Mouse (Mus musculus): Measurements from ENCODE around the gene Col9a2. TPM values are rescaled to one million over a fixed set of nuclear protein-coding genes. Genes with fewer than 3 reads are reported as not detected.
"Not testable (repeated sequence)": the region's sequence is repeated elsewhere in the genome, so short reads cannot be mapped to it uniquely, and the experiment has no call there.

The Col9a2 gene
- polyA plus RNA-seq, 1 experiment from 2014 or later = 5.9 TPM

DNA sequence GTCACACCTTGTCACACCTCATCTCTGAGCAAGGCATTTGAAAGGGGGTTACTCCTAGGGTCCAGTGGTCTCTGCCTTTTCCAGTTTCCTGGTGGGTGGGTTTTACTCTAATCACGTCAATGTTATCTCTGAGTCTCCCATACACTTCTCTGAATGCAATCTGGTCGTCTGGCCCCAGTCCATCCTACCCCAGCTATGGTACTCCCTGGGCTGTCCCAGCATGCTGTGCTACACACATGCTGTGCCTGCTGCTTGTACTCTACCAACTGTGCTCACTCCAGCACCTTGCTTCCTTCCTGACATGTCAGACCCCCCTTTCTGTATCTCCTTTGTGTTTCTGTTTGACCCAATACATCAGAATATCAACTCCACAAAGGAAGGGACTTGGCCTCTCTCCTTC, 17.8 kb downstream of the Col9a2 start:
- 53% methylated on average over 2 of the region's 2 CpGs for WGBS
- Histone ChIP-seq H3K4me1 (replicated peaks; ENCODE audit: control insufficient read depth, insufficient read depth, low read length) (no peaks in the 10 kb centered on the region), H3K27ac (ENCODE audit: low read length) (no peak overlapping the region), H3K4me2 (ENCODE audit: low read depth, low read length) (no peak overlapping the region), H3K4me3 (ENCODE audit: low read length) (no peak overlapping the region), H3K27me3 (ENCODE audit: control insufficient read depth, insufficient read depth, low read depth, low read length) (no peaks in the 10 kb centered on the region; the same call in 1 of the 2 replicates), H3K9me3 (ENCODE audit: control insufficient read depth, low read length) (no peaks in the 10 kb centered on the region), H3K36me3 (ENCODE audit: control insufficient read depth, insufficient read depth, low read length) (peaks cover 3% of the 10 kb centered on the region), H3K9ac (ENCODE audit: low read length) (no peak overlapping the region)
- no peak for ATAC-seq (ENCODE audit: low read depth)

DNA sequence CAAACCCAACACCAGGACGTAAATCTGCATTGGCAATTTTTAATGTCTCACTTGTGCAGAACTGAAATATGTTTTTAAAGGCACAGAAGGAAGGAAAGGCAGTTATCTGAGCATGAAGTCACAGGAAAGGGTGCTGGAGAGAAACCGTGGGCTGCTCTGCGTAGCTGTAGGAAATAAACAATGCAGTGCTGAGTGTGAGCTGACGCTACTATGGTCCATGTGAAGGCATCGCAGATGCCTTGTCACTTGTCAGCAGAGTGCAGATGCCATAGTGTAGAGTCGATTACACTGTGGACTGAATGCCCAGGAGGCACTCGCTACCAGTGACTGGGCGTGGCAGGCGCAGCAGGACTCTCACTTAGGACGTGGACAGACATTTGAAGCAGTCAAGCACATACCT, 20.0 kb downstream of the Col9a2 start:
- H3K4me3 ChIP-seq (ENCODE audit: low read length); H3K27ac ChIP-seq (ENCODE audit: low read length); H3K9ac ChIP-seq (ENCODE audit: low read length); H3K4me1 ChIP-seq (replicated peaks; ENCODE audit: control insufficient read depth, insufficient read depth, low read length); H3K9me3 ChIP-seq (ENCODE audit: control insufficient read depth, low read length); H3K36me3 ChIP-seq (ENCODE audit: control insufficient read depth, insufficient read depth, low read length); H3K27me3 ChIP-seq (ENCODE audit: control insufficient read depth, insufficient read depth, low read depth, low read length); H3K4me2 ChIP-seq (ENCODE audit: low read depth, low read length); ATAC-seq (ENCODE audit: low read depth): not testable (repeated sequence)
- WGBS = 78% methylated on average over 10 of the region's 10 CpGs

DNA sequence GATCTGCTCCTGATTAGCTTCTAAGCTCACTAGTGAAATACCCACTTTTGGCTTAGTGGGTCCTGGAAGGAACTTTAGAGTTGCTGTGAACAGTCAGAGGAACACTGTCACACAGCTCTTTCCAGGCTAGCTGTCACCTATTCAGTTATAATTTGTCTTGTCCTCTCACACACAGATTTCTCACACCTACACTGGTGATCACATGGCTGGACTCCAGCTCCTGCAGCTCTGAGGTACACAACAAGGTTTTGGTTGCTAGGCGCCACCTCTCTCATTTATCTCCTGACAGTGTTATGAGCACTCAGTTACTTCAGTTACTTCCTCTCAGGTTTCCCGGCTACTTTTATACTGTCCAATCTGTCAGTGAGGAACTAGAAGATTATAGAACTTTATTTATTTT, 26.2 kb downstream of the Col9a2 start:
- Histone ChIP-seq H3K4me3 (ENCODE audit: low read length) (no peak overlapping the region), H3K4me1 (replicated peaks; ENCODE audit: control insufficient read depth, insufficient read depth, low read length) (no peaks in the 10 kb centered on the region), H3K4me2 (ENCODE audit: low read depth, low read length) (no peak overlapping the region), H3K9me3 (ENCODE audit: control insufficient read depth, low read length) (no peaks in the 10 kb centered on the region), H3K36me3 (ENCODE audit: control insufficient read depth, insufficient read depth, low read length) (peaks cover 11% of the 10 kb centered on the region), H3K27ac (ENCODE audit: low read length) (no peak overlapping the region), H3K9ac (ENCODE audit: low read length) (no peak overlapping the region), H3K27me3 (ENCODE audit: control insufficient read depth, insufficient read depth, low read depth, low read length) (no peaks in the 10 kb centered on the region)
- 62% methylated on average over 2 of the region's 2 CpGs for WGBS
- ATAC-seq (ENCODE audit: low read depth) = no peak

DNA sequence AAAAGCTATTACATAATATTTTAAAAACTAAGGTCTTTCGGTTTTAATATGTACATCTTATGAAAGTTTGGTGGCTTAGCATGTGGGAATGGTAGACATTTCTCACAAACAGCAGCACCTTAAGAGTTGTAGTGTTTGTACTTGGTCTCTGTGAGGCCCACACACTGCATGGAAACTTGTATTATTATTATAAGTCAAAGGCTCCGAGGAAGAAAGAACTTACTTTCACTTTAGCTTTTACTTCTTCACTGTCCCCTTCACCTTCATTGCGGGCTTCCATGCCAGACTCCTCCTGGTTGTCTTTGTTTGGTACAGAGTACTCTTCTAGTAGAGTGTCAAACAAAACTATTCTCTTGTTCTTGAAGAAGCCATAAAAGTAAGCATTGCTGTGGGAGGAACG, 35.1 kb downstream of the Col9a2 start:
- no peaks in the 10 kb centered on the region for H3K9me3 ChIP-seq (ENCODE audit: control insufficient read depth, low read length)
- no peak overlapping the region for H3K4me3 ChIP-seq (ENCODE audit: low read length)
- no peaks in the 10 kb centered on the region for H3K27me3 ChIP-seq (ENCODE audit: control insufficient read depth, insufficient read depth, low read depth, low read length)
- WGBS = 88% methylated on average over 4 of the region's 4 CpGs
- no peak for ATAC-seq (ENCODE audit: low read depth)
- no peak overlapping the region for H3K27ac ChIP-seq (ENCODE audit: low read length)
- no peak overlapping the region for H3K9ac ChIP-seq (ENCODE audit: low read length)
- no peak overlapping the region for H3K4me2 ChIP-seq (ENCODE audit: low read depth, low read length)
- H3K4me1 ChIP-seq (replicated peaks; ENCODE audit: control insufficient read depth, insufficient read depth, low read length) = no peaks in the 10 kb centered on the region
- peaks cover 2% of the 10 kb centered on the region; the same call in 1 of the 2 replicates for H3K36me3 ChIP-seq (ENCODE audit: control insufficient read depth, insufficient read depth, low read length)

DNA sequence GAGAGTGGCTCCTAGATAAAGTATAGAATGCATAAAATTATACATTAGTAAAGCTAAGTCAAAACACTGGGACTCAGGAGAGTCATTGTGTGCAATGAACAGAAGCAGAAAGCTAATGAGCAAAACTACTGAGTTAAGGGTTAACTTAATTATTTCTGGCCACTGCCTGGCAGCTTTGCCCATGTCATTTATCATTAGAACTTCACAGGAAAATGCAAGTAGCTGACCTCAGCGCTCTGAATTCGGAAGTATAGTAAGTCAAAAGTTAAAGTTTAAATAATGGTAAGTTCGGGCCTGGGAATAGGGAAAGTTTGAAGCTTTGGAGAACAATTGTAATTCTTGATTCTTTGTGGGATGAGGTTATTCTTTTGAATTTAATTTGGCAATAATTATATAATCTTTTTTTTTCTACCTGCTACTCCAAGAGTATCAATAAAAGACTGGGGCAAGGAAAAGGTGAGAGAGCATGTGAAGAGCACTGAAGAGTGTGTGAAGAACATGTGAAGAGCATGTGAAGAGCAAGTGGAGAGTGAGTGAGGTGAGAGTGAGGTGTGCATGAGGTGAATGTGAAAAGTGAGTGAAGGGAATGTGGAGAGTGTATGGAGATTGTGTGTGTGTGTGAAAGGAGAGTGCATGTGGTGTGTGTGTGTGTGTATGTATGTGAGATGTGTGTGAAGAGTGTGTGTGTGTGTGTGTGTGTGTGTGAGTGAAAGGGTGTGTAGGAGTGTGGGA, 38.9 kb downstream of the Col9a2 start:
- Histone ChIP-seq H3K36me3 (ENCODE audit: control insufficient read depth, insufficient read depth, low read length) (peaks cover 5% of the 10 kb centered on the region), H3K9me3 (ENCODE audit: control insufficient read depth, low read length) (no peaks in the 10 kb centered on the region), H3K27ac (ENCODE audit: low read length) (no peak overlapping the region), H3K27me3 (ENCODE audit: control insufficient read depth, insufficient read depth, low read depth, low read length) (no peaks in the 10 kb centered on the region), H3K4me3 (ENCODE audit: low read length) (no peak overlapping the region), H3K4me2 (ENCODE audit: low read depth, low read length) (no peak overlapping the region), H3K4me1 (replicated peaks; ENCODE audit: control insufficient read depth, insufficient read depth, low read length) (no peaks in the 10 kb centered on the region), H3K9ac (ENCODE audit: low read length) (no peak overlapping the region)
- 64% methylated on average over 3 of the region's 3 CpGs for WGBS
- no peak for ATAC-seq (ENCODE audit: low read depth)

DNA sequence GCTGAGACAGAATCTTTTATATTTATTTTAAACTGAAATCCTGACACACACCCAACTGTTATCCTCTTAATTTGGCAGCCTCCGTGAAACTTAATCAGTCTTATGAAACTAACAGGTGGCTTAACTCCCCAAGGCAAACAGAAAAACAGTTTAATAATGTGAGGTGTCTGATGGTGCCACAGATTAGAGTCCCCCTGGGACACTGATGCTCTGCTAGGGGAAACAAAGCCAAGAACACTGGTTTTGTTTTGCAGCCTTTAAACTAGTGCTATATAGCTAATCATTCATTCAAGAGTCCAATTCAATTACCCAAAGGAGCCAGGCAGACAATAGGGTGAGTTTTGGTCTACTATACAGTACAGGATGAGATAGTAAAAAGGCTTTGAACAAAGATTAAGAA, 41.2 kb downstream of the Col9a2 start:
- no peak overlapping the region for H3K27ac ChIP-seq (ENCODE audit: low read length)
- ATAC-seq (ENCODE audit: low read depth) = no peak
- H3K27me3 ChIP-seq (ENCODE audit: control insufficient read depth, insufficient read depth, low read depth, low read length) = no peaks in the 10 kb centered on the region
- no peak overlapping the region for H3K9ac ChIP-seq (ENCODE audit: low read length)
- 92% methylated on average over 1 of the region's 1 CpGs for WGBS
- no peaks in the 10 kb centered on the region for H3K4me1 ChIP-seq (replicated peaks; ENCODE audit: control insufficient read depth, insufficient read depth, low read length)
- no peaks in the 10 kb centered on the region for H3K9me3 ChIP-seq (ENCODE audit: control insufficient read depth, low read length)
- H3K4me2 ChIP-seq (ENCODE audit: low read depth, low read length) = no peak overlapping the region
- peaks cover 12% of the 10 kb centered on the region for H3K36me3 ChIP-seq (ENCODE audit: control insufficient read depth, insufficient read depth, low read length)
- no peak overlapping the region for H3K4me3 ChIP-seq (ENCODE audit: low read length)

DNA sequence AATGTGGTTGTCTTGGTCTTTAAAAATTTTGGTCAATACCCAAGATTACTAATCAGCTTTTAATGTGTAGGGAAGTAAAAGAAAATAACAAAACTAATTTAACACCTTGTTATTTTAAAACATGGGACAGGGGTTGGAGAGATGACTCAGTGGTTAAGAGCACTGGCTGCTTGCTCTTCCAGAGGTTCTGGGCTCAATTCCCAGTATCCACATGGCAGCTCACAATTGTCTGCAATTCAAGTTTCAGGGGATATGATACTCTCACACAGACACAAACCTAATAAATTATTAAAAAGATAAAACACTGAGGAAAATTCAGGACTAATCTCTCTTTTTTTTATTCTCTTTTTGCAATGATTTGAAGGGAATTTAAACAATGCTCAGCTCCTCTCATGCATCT, 45.3 kb downstream of the Col9a2 start:
- Histone ChIP-seq H3K4me1 (replicated peaks; ENCODE audit: control insufficient read depth, insufficient read depth, low read length) (no peaks in the 10 kb centered on the region), H3K9me3 (ENCODE audit: control insufficient read depth, low read length) (no peaks in the 10 kb centered on the region), H3K36me3 (ENCODE audit: control insufficient read depth, insufficient read depth, low read length) (peaks cover 18% of the 10 kb centered on the region), H3K27me3 (ENCODE audit: control insufficient read depth, insufficient read depth, low read depth, low read length) (no peaks in the 10 kb centered on the region), H3K27ac (ENCODE audit: low read length) (no peak overlapping the region), H3K4me2 (ENCODE audit: low read depth, low read length) (no peak overlapping the region), H3K4me3 (ENCODE audit: low read length) (no peak overlapping the region), H3K9ac (ENCODE audit: low read length) (no peak overlapping the region)
- no peak for ATAC-seq (ENCODE audit: low read depth)

DNA sequence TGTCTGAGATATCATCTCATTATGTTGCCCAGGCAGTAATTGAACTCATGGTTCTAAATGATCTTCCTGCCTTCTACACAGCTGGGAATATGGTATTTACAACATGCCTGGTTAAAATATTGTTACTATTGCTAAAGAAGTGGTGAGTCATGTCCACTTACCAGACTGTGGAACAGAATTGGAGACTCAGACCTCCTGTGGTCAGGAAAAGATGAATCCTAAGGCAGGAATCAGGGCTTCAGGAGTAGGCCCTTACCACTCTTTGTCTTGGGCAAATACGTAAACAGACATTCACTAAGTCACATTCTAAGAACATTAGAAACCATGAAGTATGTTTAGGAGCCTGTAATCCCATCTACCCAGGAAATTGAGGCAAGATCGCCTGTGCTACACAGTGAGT, 49.5 kb downstream of the Col9a2 start:
- WGBS = 88% methylated on average over 2 of the region's 2 CpGs
- H3K4me3 ChIP-seq (ENCODE audit: low read length) = no peak overlapping the region
- H3K27me3 ChIP-seq (ENCODE audit: control insufficient read depth, insufficient read depth, low read depth, low read length) = no peaks in the 10 kb centered on the region
- H3K36me3 ChIP-seq (ENCODE audit: control insufficient read depth, insufficient read depth, low read length) = peaks cover 32% of the 10 kb centered on the region
- ATAC-seq (ENCODE audit: low read depth) = no peak
- H3K4me1 ChIP-seq (replicated peaks; ENCODE audit: control insufficient read depth, insufficient read depth, low read length) = no peaks in the 10 kb centered on the region
- no peaks in the 10 kb centered on the region for H3K9me3 ChIP-seq (ENCODE audit: control insufficient read depth, low read length)
- no peak overlapping the region for H3K9ac ChIP-seq (ENCODE audit: low read length)
- H3K4me2 ChIP-seq (ENCODE audit: low read depth, low read length) = no peak overlapping the region
- H3K27ac ChIP-seq (ENCODE audit: low read length) = no peak overlapping the region

DNA sequence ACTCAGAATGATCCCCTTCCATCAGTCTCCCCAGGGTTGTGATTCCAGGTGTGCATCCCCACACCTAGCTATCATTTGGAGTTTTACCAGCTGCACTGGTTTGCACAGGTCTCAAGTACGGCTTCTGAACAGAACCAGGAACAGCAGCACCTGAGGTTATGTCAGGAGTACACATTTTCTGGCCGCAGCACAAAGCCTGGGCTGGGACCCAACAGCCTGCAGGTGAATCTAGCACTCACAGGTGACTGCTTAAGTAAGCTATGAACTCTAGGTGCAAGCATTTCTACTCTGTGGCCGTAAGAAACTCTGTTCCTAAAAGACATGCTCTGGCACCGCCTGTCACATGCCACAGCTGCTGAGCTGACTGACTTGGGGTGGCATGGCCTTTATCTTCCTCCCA, 51.0 kb downstream of the Col9a2 start:
- ATAC-seq (ENCODE audit: low read depth) = no peak
- 88% methylated on average over 4 of the region's 4 CpGs for WGBS
- no peaks in the 10 kb centered on the region for H3K9me3 ChIP-seq (ENCODE audit: control insufficient read depth, low read length)
- H3K27me3 ChIP-seq (ENCODE audit: control insufficient read depth, insufficient read depth, low read depth, low read length) = no peaks in the 10 kb centered on the region
- peaks cover 37% of the 10 kb centered on the region for H3K36me3 ChIP-seq (ENCODE audit: control insufficient read depth, insufficient read depth, low read length)
- no peak overlapping the region for H3K27ac ChIP-seq (ENCODE audit: low read length)
- no peak overlapping the region for H3K4me2 ChIP-seq (ENCODE audit: low read depth, low read length)
- H3K4me3 ChIP-seq (ENCODE audit: low read length) = no peak overlapping the region
- no peak overlapping the region for H3K9ac ChIP-seq (ENCODE audit: low read length)
- no peaks in the 10 kb centered on the region for H3K4me1 ChIP-seq (replicated peaks; ENCODE audit: control insufficient read depth, insufficient read depth, low read length)
